Mouse (Mus musculus) layer of hippocampus, adult 9-10 months (tissue): ENCODE measurements around the gene Gm21719.
"Not testable (repeated sequence)": the region's sequence is repeated elsewhere in the genome, so short reads cannot be mapped to it uniquely, and the experiment has no call there.

Experiments used
- DNase-seq: peaks from one replicate; pipeline ENCODE4 v3.0.0; 2022; ENCODE audit warnings: low spot score

Gene Gm21719

DNA sequence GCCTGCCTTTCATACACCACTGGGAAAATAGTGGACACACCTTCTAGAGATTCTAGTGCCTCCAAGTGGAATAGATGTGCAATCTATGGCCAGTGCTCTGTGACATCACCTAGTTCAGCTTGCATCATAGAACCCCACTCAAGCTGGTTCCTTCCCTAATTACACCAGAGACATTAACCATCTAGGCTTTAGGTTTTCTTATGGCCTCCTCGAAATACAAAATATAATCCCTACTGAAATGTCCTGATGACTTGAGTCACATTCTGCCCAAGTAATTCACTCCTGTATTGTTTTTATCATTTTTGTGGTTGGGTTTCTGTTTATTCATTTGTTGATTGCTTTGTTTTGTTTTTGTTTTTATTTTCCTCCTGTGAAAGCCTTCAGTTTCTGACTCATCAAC lies at the start of gene Gm21719:
Gene Gm21719, minus strand, starts transcription at position 101 of the 400 bp plus-strand sequence.
- DNase-seq = not testable (repeated sequence)
